Comparison of ENCODE assay signal across 11 mouse cellular contexts in genomic region chr6:124448186-124448852, GRCm38 (mm10). TPM values are rescaled to one million over a fixed set of nuclear protein-coding genes. Genes with fewer than 3 reads are reported as not detected.
A peak's percentile ranks its signal among the peaks of the same experiment; 100 is the strongest.
DNase-seq lines count a peak whose midpoint lies in the region; ATAC-seq lines count a peak whose summit lies in the region.
"Had no signal": no experiment of that assay in that cellular context is flagged by ENCODE, and none has a peak within 500 bp of the region (broad histone marks: within the 10 kb centered on the region; RNA-seq: fewer than 3 reads in every experiment).

No protein-coding gene starts in this region.

- H3K27me3 ChIP-seq in hindbrain, embryonic 12.5 days, result no peaks in the 10 kb centered on the region
- H3K27me3 ChIP-seq in hindbrain, embryonic 10.5 days (ENCODE audit: insufficient read depth, poor library complexity, severe bottlenecking), result no peaks in the 10 kb centered on the region
- H3K27me3 ChIP-seq in midbrain, embryonic 16.5 days (ENCODE audit: control insufficient read depth, insufficient read depth, low read depth, low read length), result no peaks in the 10 kb centered on the region
- H3K27me3 ChIP-seq in midbrain, embryonic 10.5 days (ENCODE audit: low read depth, poor library complexity, severe bottlenecking), result no peaks in the 10 kb centered on the region
- H3K27me3 ChIP-seq in splenic B cell, adult 2 months (ENCODE audit: control insufficient read depth, insufficient read depth, low read length, poor library complexity, severe bottlenecking), result no peaks in the 10 kb centered on the region
- H3K27me3 ChIP-seq: Patski had no signal

- intact Hi-C loops in gastrocnemius, postnatal 14 days (cut with DNase I; ENCODE audit: low total_unique reads), result no loop called here

- no peak for DNase-seq in hindbrain, embryonic 10.5 days (ENCODE audit: low spot score)
- no peak for DNase-seq in midbrain, embryonic 10.5 days (ENCODE audit: low spot score)
- peak; percentile 27 for DNase-seq in splenic B cell, adult 2 months (ENCODE audit: low read depth, low spot score)
- no peak for DNase-seq in urinary bladder, adult 2 months (ENCODE audit: low spot score)
- DNase-seq in gastrocnemius, postnatal 14 days, result no peak

- H3K4me3 ChIP-seq in hindbrain, embryonic 12.5 days, result no peak overlapping the region
- H3K4me3 ChIP-seq in hindbrain, embryonic 10.5 days, result no peak overlapping the region
- no peak overlapping the region for H3K4me3 ChIP-seq in midbrain, embryonic 16.5 days (ENCODE audit: low read depth, low read length)
- H3K4me3 ChIP-seq in midbrain, embryonic 10.5 days, result no peak overlapping the region
- no peak overlapping the region for H3K4me3 ChIP-seq in brown adipose tissue, adult 24 weeks (ENCODE audit: insufficient read depth, low read depth, low read length)
- H3K4me3 ChIP-seq: limb, embryonic 10.5 days had no signal

- no peaks in the 10 kb centered on the region for H3K9me3 ChIP-seq in hindbrain, embryonic 12.5 days (replicated peaks)
- no peaks in the 10 kb centered on the region for H3K9me3 ChIP-seq in hindbrain, embryonic 10.5 days
- no peaks in the 10 kb centered on the region for H3K9me3 ChIP-seq in midbrain, embryonic 16.5 days (replicated peaks; ENCODE audit: control insufficient read depth, low read length, poor library complexity, severe bottlenecking)
- no peaks in the 10 kb centered on the region for H3K9me3 ChIP-seq in midbrain, embryonic 10.5 days (replicated peaks)
- H3K9me3 ChIP-seq: limb, embryonic 10.5 days had no signal

- no peak overlapping the region for H3K27ac ChIP-seq in hindbrain, embryonic 12.5 days
- no peak overlapping the region for H3K27ac ChIP-seq in hindbrain, embryonic 10.5 days
- no peak overlapping the region for H3K27ac ChIP-seq in midbrain, embryonic 16.5 days (ENCODE audit: low read length)
- H3K27ac ChIP-seq in midbrain, embryonic 10.5 days (replicated peaks), result no peak overlapping the region
- peak overlapping the region; percentile 82 for H3K27ac ChIP-seq in brown adipose tissue, adult 24 weeks (replicated peaks; ENCODE audit: low read depth, low read length)
- H3K27ac ChIP-seq: limb, embryonic 10.5 days; macrophage had no signal

- H3K4me1 ChIP-seq in hindbrain, embryonic 12.5 days, result no peaks in the 10 kb centered on the region
- H3K4me1 ChIP-seq in hindbrain, embryonic 10.5 days (replicated peaks), result no peaks in the 10 kb centered on the region; the same call in 1 of the 2 replicates
- no peaks in the 10 kb centered on the region for H3K4me1 ChIP-seq in midbrain, embryonic 16.5 days (ENCODE audit: control insufficient read depth, insufficient read depth, low read length)
- H3K4me1 ChIP-seq in midbrain, embryonic 10.5 days, result 0 out of 2 replicates have a peak, but pooled peaks cover 3% of the 10 kb centered on the region
- H3K4me1 ChIP-seq in brown adipose tissue, adult 24 weeks (ENCODE audit: control insufficient read depth, insufficient read depth, insufficient read length, low read length), result peaks cover 9% of the 10 kb centered on the region
- H3K4me1 ChIP-seq: limb, embryonic 10.5 days had no signal

- H3K9ac ChIP-seq in hindbrain, embryonic 12.5 days, result no peak overlapping the region
- no peak overlapping the region for H3K9ac ChIP-seq in midbrain, embryonic 16.5 days (ENCODE audit: low read depth, low read length)

- 0 out of 2 replicates have a peak, but pooled peaks have one; percentile 33 for ATAC-seq in hindbrain, embryonic 12.5 days (ENCODE audit: low FRiP score)
- ATAC-seq in midbrain, embryonic 16.5 days, result 0 out of 2 replicates have a peak, but pooled peaks have one; percentile 22
- ATAC-seq: Patski had no signal

- 75% methylated on average over 10 of the region's 10 CpGs for WGBS in hindbrain, embryonic 12.5 days
- WGBS in hindbrain, embryonic 10.5 days, result 77% methylated on average over 10 of the region's 10 CpGs
- 70% methylated on average over 10 of the region's 10 CpGs for WGBS in midbrain, embryonic 16.5 days
- WGBS in midbrain, embryonic 10.5 days, result 69% methylated on average over 10 of the region's 10 CpGs

- peaks cover 25% of the 10 kb centered on the region for H3K36me3 ChIP-seq in hindbrain, embryonic 12.5 days
- no peaks in the 10 kb centered on the region for H3K36me3 ChIP-seq in hindbrain, embryonic 10.5 days
- peaks cover 37% of the 10 kb centered on the region for H3K36me3 ChIP-seq in midbrain, embryonic 16.5 days (ENCODE audit: control insufficient read depth, insufficient read depth, low read length)
- peaks cover 2% of the 10 kb centered on the region; the same call in 1 of the 2 replicates for H3K36me3 ChIP-seq in midbrain, embryonic 10.5 days
- no peaks in the 10 kb centered on the region for H3K36me3 ChIP-seq in splenic B cell, adult 2 months (ENCODE audit: control insufficient read depth, insufficient read depth, low read length, poor library complexity, severe bottlenecking)
- H3K36me3 ChIP-seq: limb, embryonic 10.5 days had no signal

- H3K4me2 ChIP-seq in hindbrain, embryonic 12.5 days (replicated peaks), result no peak overlapping the region
- H3K4me2 ChIP-seq in midbrain, embryonic 16.5 days (ENCODE audit: low read length), result no peak overlapping the region

RNA-seq across cellular contexts. Expression of gene Clstn3, which starts 16.3 kb away (rescaled TPM):
- 36.9 and 40.5 TPM in 2 replicates for polyA plus RNA-seq in hindbrain, embryonic 12.5 days (2016; fragmentation: Nextera tagmentation; extraction: Ambion mirVana)
- 8.8 and 20.4 TPM in 2 replicates for polyA plus RNA-seq in hindbrain, embryonic 10.5 days (2016; fragmentation: Nextera tagmentation; extraction: Ambion mirVana)
- polyA plus RNA-seq in midbrain, embryonic 16.5 days (2015; fragmentation: Nextera tagmentation; extraction: Ambion mirVana), result 151 and 183 TPM in 2 replicates
- polyA plus RNA-seq in midbrain, embryonic 10.5 days (2016; fragmentation: Nextera tagmentation; extraction: Ambion mirVana), result 8.4 and 15.2 TPM in 2 replicates
- polyA plus RNA-seq in brown adipose tissue, adult 24 weeks (2012; ENCODE audit: insufficient read depth, insufficient read length, missing spikeins), result 269 and 304 TPM in 2 replicates
- 1.4 and 1.6 TPM in 2 replicates for polyA plus RNA-seq in urinary bladder, adult 2 months (2012; rRNA removed)
- total RNA-seq in gastrocnemius, postnatal 14 days (2021), result 1 to 10 TPM in 1 of 2 experiments, under 1 TPM in 1; 0.60 to 1.6 TPM

RNA-seq across cellular contexts. Expression of gene Pex5, which starts 33.5 kb away (rescaled TPM):
- 68.0 and 68.3 TPM in 2 replicates for polyA plus RNA-seq in hindbrain, embryonic 12.5 days (2016; fragmentation: Nextera tagmentation; extraction: Ambion mirVana)
- polyA plus RNA-seq in hindbrain, embryonic 10.5 days (2016; fragmentation: Nextera tagmentation; extraction: Ambion mirVana), result 46.9 and 51.7 TPM in 2 replicates
- polyA plus RNA-seq in midbrain, embryonic 16.5 days (2015; fragmentation: Nextera tagmentation; extraction: Ambion mirVana), result 75.5 and 77.7 TPM in 2 replicates
- polyA plus RNA-seq in midbrain, embryonic 10.5 days (2016; fragmentation: Nextera tagmentation; extraction: Ambion mirVana), result 42.6 and 48.8 TPM in 2 replicates
- 52.7 and 53.9 TPM in 2 replicates for polyA plus RNA-seq in brown adipose tissue, adult 24 weeks (2012; ENCODE audit: insufficient read depth, insufficient read length, missing spikeins)
- 36.7 and 41.2 TPM in 2 replicates for polyA plus RNA-seq in urinary bladder, adult 2 months (2012; rRNA removed)
- total RNA-seq in gastrocnemius, postnatal 14 days (2021), result 10 to 100 TPM; 23.0 to 24.0 TPM

RNA-seq across cellular contexts. Expression of gene C1rl, which starts 44.6 kb away (rescaled TPM):
- 0.20 and 0.25 TPM in 2 replicates for polyA plus RNA-seq in hindbrain, embryonic 12.5 days (2016; fragmentation: Nextera tagmentation; extraction: Ambion mirVana)
- polyA plus RNA-seq in hindbrain, embryonic 10.5 days (2016; fragmentation: Nextera tagmentation; extraction: Ambion mirVana), result 0.14 and 0.47 TPM in 2 replicates
- 0.29 and 0.36 TPM in 2 replicates for polyA plus RNA-seq in midbrain, embryonic 16.5 days (2015; fragmentation: Nextera tagmentation; extraction: Ambion mirVana)
- 0.14 and 0.28 TPM in 2 replicates for polyA plus RNA-seq in midbrain, embryonic 10.5 days (2016; fragmentation: Nextera tagmentation; extraction: Ambion mirVana)
- 15.6 and 18.9 TPM in 2 replicates for polyA plus RNA-seq in brown adipose tissue, adult 24 weeks (2012; ENCODE audit: insufficient read depth, insufficient read length, missing spikeins)
- 5.0 and 6.3 TPM in 2 replicates for polyA plus RNA-seq in urinary bladder, adult 2 months (2012; rRNA removed)
- 1 to 10 TPM in 1 of 2 experiments, under 1 TPM in 1; 0.64 to 1.2 TPM for total RNA-seq in gastrocnemius, postnatal 14 days (2021)
